Mouse (Mus musculus) left cerebral cortex, postnatal 4 days (tissue): Measurements from ENCODE around the gene Arhgef10l. TPM values are rescaled to one million over a fixed set of nuclear protein-coding genes. Genes with fewer than 3 reads are reported as not detected.

Experiments
- DNase-seq: peaks from one replicate; pipeline ENCODE4 v3.0.0-alpha.2; 2022
- intact Hi-C: fragments of 180-260 bp; cut with DNase I; formaldehyde crosslinking; loops from one replicate; pipeline ENCODE4 v1.15.1; 2025
- total RNA-seq, 2 experiments: library from RNA; stranded (reverse); gene quantifications; 2 replicates each; pipeline ENCODE4 v1.2.3; 2021

Gene Arhgef10l
- total RNA-seq, 2 experiments from 2014 or later: 50.6 to 52.0 TPM

DNA sequence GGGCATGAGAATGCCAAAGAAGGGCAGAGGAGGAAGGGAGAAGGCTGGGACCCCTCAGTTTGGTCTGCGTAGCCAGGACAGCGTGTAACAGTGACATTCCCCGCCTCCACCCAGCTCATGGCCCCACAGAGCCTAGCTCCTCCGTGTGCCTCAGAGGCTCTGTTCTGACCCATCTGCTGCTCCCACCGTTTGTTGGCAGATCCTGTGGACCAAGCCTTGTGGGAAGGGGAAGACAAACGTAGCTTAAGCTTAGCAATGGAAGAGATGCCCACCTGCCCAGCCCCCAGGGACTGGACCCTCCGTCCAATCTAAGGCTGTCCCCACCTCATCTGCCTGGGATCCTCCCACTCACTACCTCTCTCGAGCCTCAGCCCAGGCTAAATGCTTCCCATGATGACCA, 28.5 kb downstream of the Arhgef10l start:
- DNase-seq: no peak
- intact Hi-C loops: no loop called here

- DNase-seq: no peak
- intact Hi-C loops: no loop called here
These were observed 29.4 kb downstream of the Arhgef10l start for GRCm38 (mm10) chr4:140636312-140636996.

DNA sequence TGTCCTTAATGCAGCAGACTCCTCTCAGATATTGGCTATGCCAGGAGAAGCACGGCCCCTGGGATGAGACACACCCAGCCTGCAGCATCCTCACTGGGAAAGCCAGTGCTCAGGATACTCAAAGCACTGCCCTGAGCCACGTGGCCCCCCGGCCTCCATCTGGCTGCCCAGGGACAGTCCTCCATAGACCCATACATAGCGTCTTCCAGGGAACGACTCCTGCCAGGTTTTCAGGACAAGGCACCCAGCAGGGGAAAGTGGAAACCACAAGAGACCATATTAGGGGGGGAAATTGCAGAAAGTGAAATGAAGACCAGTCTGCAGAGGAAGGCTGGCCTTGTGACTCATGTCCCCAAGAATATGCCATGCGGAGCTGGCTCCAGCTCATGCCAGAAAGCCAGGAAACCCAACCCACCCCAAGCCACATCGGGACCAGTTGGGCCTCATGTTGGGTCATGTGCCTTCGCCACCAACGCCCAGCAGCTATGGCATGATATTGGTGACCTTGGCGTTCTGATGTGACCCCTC, 30.9 kb downstream of the Arhgef10l start:
- intact Hi-C loops: no loop called here

DNA sequence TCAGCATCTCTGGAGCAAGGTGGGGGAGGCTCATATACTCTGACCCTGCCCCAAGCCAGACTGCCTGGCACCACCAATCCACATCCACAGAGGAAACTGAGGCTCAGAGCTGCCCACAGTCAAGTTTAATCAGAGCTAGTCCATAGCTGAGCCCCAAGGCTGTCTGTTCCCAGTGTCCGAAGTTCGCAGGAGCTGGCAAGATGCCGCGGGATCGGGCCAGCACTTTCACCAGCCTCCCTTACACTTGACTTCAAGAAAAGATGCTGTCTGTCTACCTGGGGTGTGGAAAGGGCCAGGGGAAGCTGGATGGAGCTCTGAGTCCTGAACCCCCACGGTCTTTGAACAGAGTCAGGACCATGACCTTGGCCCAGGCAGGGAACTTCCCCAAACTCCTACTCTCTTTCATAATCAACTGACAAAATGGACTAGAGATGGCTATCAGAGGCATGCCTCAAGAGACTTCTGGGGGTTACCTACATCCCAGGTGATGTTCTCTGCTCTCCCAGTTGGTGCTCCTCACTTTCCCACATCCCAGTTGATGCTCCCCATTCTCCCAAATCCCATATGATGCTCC, 34.4 kb downstream of the Arhgef10l start:
- intact Hi-C loops: no loop called here
- no peak for DNase-seq

More for the DNA sequence above, 30.9 kb downstream of the Arhgef10l start:
- DNase-seq: no peak

GRCm38 (mm10) chr4:140630651-140631241, 35.1 kb downstream of the Arhgef10l start:
- intact Hi-C loops: no loop called here

DNA sequence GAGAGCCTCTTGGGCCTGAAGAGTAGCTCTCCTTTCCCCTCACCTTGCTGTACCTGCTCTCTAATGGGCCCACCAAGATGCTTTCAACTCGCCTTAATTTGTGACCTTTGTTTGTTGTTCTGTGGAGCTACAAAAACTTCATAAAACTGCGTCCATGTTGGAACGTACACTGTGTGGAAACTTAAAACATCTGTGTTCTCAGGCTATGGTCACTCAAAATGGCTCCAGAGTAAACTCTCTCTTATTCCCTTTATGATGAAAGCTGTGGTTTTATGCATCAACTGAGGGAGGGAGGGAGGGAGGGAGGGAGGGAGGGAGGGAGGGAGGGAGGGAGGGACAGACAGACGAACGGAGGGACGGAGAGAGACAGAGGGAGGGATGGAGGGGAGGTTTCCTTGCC, 35.7 kb downstream of the Arhgef10l start:
- intact Hi-C loops: no loop called here
- DNase-seq: no peak

More at GRCm38 (mm10) chr4:140630651-140631241, 35.1 kb downstream of the Arhgef10l start:
- DNase-seq: no peak

DNA sequence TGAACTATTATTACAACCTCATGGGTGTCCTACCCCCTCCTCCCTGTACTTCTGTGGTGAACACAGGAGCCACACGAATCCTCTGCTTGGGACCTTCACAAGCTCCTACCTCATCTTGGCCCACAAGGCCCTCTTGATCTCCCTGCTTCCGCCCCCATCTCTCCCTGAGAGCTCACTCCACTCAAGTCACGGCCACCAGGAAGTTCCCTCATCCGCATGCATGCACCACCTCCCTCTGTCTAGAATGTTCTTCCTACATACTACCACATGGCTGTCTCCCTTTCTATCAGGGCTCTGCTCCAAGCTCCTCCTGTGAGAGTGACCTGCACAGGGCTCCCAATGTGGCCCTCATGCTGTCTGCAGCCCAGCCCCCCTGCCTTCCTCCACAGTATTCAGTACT, 36.8 kb downstream of the Arhgef10l start:
- DNase-seq: no peak
- intact Hi-C loops: no loop called here

DNA sequence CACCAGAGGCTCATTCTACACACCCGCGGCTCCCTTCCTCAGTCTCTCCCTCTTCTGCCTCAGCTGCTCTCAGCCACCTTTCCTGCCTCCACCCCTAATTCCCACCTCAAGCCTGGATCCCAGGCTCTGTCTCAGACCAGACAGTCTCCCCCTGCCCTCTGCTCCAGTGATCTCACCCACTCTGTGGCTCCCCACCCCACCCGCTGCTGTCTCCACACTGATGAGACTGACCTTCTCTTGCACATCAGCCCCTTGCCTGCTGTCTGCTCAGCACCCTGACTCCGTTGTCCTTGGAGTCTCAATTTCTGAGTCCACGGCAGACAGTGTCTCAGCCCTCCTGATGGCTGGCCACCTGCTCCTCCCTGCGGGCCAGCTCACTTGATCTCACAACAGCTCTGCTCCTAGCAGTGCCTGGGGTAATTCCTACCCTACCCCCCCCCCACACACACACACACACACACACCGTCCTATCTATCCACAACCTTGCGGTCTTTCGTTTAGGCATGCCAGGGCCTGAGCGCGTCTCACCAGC, 37.3 kb downstream of the Arhgef10l start:
- DNase-seq: peak; percentile 58
- intact Hi-C loops: no loop called here

DNA sequence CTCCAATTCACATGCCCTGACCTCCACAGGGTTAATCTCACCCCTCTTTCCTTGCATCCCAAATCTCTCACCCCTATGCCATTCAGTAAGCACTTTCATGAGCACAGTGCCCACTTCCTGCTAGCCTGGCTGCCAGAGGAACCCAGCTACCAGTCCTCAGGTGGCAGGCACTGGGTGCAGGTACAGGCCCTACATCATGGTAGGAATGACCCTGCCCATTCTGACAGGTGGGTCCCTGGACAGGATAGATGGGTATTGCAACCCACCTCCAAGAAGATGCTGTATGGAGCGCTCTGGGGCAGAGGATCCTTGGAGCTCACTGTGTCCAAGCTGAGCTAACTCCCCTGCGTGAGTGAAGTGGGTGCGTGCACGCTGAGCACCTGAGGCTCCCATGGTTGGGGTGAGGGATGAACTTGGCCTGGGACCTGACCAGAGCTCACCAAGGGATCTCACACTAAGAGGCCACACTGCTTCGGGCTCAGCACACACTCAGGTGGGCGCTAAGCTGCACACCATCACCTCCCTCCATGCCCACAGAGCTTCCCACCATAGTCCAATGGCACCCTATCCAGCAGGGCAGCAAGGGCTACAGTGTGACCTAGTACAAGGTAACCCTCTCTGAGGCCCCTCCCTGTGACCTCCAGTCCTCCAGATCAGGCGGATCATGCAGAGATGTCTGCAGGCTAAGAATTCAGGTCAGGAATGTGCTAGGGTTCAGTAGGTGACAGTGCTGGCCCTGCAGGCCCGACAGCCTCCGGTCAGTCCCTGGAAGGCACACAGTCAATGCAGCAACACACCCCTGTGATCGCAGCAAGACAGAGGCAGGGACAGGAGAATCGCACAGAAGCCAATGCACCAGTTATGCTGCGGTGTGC, 39.9 kb downstream of the Arhgef10l start:
- intact Hi-C loops: no loop called here
- no peak for DNase-seq

DNA sequence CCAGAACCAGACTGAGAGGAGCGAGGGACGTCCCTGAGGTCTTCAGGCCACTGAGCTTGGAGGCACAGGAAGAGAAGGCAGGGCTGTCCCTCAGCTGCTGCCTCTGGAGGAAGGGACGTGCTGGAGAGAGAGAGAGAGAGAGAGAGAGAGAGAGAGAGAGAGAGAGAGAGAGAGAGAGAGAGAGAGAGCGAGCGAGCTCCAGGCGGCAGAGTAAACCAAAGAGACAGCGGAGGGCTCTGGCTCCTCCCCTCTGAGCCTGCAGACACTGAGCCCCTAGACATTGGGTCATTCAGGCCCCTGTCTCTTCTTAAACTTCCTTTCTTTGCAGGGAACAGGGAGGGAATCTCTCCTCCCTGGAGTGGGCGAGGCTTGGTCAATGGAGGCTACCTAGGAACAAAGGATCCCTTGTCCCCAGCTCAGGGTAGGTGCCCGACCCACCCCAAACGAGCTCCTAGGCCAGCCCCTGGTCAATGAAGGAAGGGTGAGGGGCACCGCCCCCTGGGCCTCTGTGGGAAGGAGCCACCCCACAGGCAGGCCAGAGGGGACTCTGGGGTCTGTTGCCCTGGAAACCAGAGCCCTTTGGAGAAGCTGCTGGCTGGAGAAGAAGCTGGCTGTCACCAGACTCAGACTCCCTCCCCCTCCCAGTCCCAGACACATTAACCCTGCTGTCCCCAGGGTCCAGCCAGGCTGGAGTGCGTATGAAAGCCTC, 41.2 kb downstream of the Arhgef10l start:
- intact Hi-C loops: no loop called here
- peak; percentile 78 for DNase-seq

- intact Hi-C loops: no loop called here
These were observed 41.7 kb downstream of the Arhgef10l start for GRCm38 (mm10) chr4:140624087-140624467.

GRCm38 (mm10) chr4:140622819-140623218, 43.0 kb downstream of the Arhgef10l start:
- no peak for DNase-seq
- intact Hi-C loops: no loop called here

More at GRCm38 (mm10) chr4:140624087-140624467, 41.7 kb downstream of the Arhgef10l start:
- DNase-seq: no peak

DNA sequence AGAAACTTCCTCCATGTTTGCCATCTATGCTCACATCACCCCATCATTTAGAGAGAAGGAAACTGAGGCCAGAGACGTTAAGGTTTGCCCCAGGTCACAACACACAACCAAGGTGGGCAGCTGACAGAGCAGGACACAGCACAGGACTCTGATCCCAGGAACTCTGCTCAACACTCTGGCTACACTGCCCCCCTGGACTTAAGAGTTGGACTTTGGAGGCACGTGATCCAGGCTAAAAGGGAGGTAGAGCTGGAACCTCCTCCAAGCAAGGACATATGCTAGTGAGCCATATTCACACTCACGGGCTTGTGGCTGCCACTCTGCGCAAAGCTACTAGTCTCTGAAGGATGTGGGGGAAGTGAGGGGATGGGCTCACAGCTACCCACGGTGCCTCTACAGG, 45.3 kb downstream of the Arhgef10l start:
- DNase-seq: no peak
- intact Hi-C loops: no loop called here

DNA sequence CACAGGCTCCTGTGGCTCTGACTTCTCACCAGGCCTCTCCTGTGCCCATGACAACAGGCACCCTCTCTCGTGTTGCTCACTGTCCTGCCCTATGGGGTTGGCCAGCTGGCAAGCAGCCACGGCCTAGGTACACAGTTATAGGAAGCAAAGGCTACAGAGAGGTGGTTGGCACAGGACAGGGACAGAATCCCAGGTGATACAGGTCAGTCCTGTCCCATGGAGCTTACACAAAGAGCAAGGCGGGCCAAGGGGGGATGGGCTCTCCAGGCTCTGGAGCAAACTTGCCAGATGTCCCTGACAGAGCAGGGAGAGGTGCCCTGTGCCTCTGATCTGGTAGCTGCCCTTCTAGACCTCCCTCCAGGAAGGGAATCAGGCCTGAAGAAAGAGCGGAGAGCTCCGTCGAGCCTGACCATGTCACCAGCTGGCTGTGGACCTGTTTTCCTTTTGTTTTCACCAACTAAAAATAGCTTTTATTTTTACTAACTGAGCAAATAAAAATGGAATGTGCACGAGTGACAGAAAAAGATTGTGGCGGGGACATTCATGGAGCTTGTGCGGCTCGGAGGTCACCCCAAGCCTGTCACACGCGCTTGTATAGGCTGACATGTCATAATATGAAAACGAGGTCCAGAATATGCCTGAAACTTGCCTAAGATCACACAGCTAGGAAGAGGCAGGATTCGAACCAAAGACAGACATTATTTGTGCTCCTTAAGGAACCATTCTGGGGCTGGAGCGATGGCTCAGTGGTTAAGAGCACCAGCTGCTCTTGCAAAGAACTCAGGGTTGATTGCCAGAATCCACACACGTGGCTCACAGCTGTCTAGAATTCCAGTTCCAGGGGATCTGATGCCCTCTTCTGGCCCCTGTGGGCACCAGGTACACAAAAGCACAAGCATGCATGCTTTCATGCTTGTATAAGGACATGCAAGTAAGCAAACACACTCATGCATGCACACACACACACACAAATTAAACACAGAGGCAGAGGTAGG, 48.1 kb downstream of the Arhgef10l start:
- intact Hi-C loops: no loop called here

DNA sequence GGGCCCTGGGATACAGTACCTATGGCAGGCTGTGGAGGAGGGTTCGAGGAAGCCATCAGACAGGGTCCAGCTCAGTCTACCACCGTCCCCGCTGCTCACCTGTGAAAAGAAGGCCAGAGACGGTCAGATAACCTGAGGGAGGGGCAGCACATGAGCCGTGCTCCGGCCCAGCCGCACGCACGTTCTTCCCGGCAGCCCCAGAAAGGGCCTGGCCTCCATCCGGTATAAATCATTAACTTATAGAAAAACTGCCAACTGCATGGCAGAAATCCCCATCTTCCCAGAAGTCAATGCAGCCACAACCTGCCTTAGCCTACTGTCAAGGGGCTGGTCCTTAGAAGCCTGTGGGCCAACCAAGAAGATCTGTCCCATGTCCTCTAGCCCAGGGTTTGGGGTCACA, 48.9 kb downstream of the Arhgef10l start:
- no peak for DNase-seq
- intact Hi-C loops: no loop called here

More for the DNA sequence above, 48.1 kb downstream of the Arhgef10l start:
- peak; percentile 48 for DNase-seq

- intact Hi-C loops: no loop called here
- DNase-seq: no peak
These were observed 49.6 kb downstream of the Arhgef10l start for GRCm38 (mm10) chr4:140616196-140616595.

- intact Hi-C loops: no loop called here
- no peak for DNase-seq
These were observed 50.0 kb downstream of the Arhgef10l start for GRCm38 (mm10) chr4:140615771-140616170.

- intact Hi-C loops: no loop called here
These were observed 51.3 kb downstream of the Arhgef10l start for GRCm38 (mm10) chr4:140614553-140614952.

GRCm38 (mm10) chr4:140614145-140614544, 51.7 kb downstream of the Arhgef10l start:
- DNase-seq: no peak
- intact Hi-C loops: no loop called here

More at GRCm38 (mm10) chr4:140614553-140614952, 51.3 kb downstream of the Arhgef10l start:
- no peak for DNase-seq
